Mouse (Mus musculus): ENCODE data around the gene Nrn1.

DNA sequence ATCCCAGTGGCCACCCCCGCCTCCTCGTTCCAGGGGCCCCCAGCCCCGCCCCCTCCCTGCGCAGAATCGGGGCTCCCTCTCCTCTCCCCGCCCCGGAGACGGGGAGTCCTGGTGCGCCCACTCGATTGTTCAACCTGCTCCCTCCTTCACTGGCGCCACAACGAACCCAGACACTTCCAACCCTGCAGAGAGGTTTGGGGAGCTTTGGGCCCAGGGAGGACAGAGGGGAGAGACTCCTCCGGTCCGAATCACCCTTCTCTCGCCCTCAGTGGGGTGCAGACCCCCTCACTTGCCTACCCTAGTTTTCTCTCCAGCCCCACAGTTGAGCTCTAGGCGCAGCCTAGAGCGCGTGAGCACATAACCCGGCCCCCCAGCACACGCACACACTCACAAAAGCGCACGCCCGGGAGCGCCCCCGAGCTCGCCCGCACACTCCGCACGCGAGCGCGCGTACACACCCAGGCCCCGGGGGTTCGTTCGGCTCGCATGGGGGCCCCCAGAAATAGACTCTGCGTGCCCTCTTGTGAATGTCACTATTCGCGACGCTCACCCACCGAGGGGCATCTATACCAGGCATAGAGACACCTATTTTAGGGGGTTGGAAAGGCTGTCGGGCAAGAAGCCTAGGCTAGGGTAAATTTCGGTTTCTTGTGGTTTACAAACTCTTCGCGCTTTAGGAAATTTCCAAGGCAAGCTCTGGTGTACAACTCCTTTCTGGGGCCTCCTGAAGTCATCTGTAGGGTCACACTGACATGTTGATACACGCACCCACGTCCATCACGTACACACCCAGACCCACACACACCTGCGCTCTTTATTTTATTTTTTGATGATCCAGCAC lies at the start of gene Nrn1:
- TF ChIP-seq POLR2A (IDR thresholded peaks at IDR 0.05; ENCODE audit: control insufficient read depth, low read depth, low read length), result no peak
- no peak for TF ChIP-seq CTCF (IDR thresholded peaks at IDR 0.05; ENCODE audit: control insufficient read depth, insufficient read depth, insufficient replicate concordance, low read depth, low read length)
